Mouse (Mus musculus) limb, embryonic 13.5 days (tissue): ENCODE results near the gene Rbm18. TPM values are rescaled to one million over a fixed set of nuclear protein-coding genes. Genes with fewer than 3 reads are reported as not detected.
"Not testable (repeated sequence)": the region's sequence is repeated elsewhere in the genome, so short reads cannot be mapped to it uniquely, and the experiment has no call there.

Experiments
- ATAC-seq: fragments of 200-750 bp; cut with Nextera tagmentation; 2 replicates; pipeline ENCODE4 v1.8.0; 2017; ENCODE audit warnings: low read depth, moderate number of reproducible peaks, moderate TSS enrichment; ENCODE audit not compliant: low FRiP score
- H3K27ac ChIP-seq: fragments of 300-500 bp; sonication (generic); 2 replicates; pipeline ENCODE4 v1.5.1; 2015; ENCODE audit warnings: inconsistent platforms, mild to moderate bottlenecking, moderate library complexity
- H3K27me3 ChIP-seq: fragments of 300-500 bp; sonication (generic); 2 replicates; pipeline ENCODE4 v1.6.1; 2015; ENCODE audit warnings: mild to moderate bottlenecking, inconsistent platforms
- H3K36me3 ChIP-seq: fragments of 300-500 bp; sonication (generic); 2 replicates; pipeline ENCODE4 v1.6.1; 2015; ENCODE audit warnings: inconsistent platforms, mild to moderate bottlenecking, moderate library complexity
- H3K4me1 ChIP-seq: fragments of 300-500 bp; sonication (generic); 2 replicates; pipeline ENCODE4 v1.6.1; 2015; ENCODE audit warnings: inconsistent platforms
- H3K4me2 ChIP-seq: fragments of 300-500 bp; sonication (generic); replicated peaks from 2 replicates; pipeline ENCODE4 v1.6.1; 2015; ENCODE audit warnings: inconsistent platforms, mild to moderate bottlenecking, moderate library complexity
- H3K4me3 ChIP-seq: fragments of 300-500 bp; sonication (generic); 2 replicates; pipeline ENCODE4 v1.5.1; 2015; ENCODE audit warnings: moderate library complexity, mild to moderate bottlenecking, inconsistent platforms
- H3K9ac ChIP-seq: fragments of 300-500 bp; sonication (generic); 2 replicates; pipeline ENCODE4 v1.6.1; 2015; ENCODE audit warnings: mild to moderate bottlenecking, inconsistent platforms
- H3K9me3 ChIP-seq: fragments of 300-500 bp; sonication (generic); 2 replicates; pipeline ENCODE4 v1.6.1; 2016; ENCODE audit warnings: inconsistent platforms
- WGBS: fragments of 180-500 bp; shearing (Covaris S2); methylation state at CpG from one replicate; pipeline ENCODE4 v1.1.7; 2015; 5-methylcytosine and 5-hydroxymethylcytosine counted together
- polyA plus RNA-seq: library from polyadenylated mRNA; unstranded; fragments of >200 nt; fragmentation: Nextera tagmentation; extraction: Ambion mirVana; gene quantifications from 2 replicates; pipeline ENCODE4 v1.2.1, GENCODE M21; 2015

Rbm18 gene
- 85.9 and 94.2 TPM in 2 replicates for polyA plus RNA-seq

GRCm38 (mm10) chr2:36136300-36136941 lies at the start of gene Rbm18, which contains the start of gene Mrrf:
TSS of gene Rbm18 (minus strand) at chr2:36136773.
TSS of gene Mrrf (plus strand) at chr2:36136389.
- Histone ChIP-seq H3K36me3 (peaks cover 28% of the 10 kb centered on the region), H3K4me2 (peak within 1 kb of the TSS; percentile 82), H3K27me3 (no peaks in the 10 kb centered on the region), H3K9me3 (no peaks in the 10 kb centered on the region), H3K9ac (peak within 1 kb of the TSS; percentile 84), H3K27ac (peak within 1 kb of the TSS; percentile 80), H3K4me1 (peaks cover 15% of the 10 kb centered on the region), H3K4me3 (peak within 1 kb of the TSS; percentile 72)
- under 1% methylated on average over 50 of the region's 50 CpGs for WGBS
- peak; percentile 97 for ATAC-seq

DNA sequence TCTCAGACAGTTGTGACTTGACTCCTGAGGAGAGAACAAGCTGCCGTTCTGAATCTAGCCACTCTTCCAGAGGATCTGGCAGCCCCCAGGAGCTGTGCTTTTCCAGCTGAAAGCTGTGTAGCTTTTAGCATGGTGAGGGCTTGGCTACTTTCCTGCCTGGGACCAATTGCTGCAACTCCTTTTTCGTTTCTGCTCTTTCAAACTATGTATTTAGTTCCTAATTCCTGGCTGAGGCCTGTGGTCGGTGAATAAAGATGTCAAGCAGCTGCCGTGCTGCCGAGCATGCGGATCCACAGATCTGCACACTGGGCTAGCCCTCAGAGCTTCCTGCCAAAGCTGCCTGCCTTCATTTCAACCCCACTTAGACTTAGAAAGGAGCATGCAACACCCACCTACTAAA lies 48.3 kb upstream of the Rbm18 start:
- H3K9me3 ChIP-seq = no peaks in the 10 kb centered on the region
- no peak for ATAC-seq
- H3K27ac ChIP-seq = no peak overlapping the region
- whole genome bisulfite sequencing = 59% methylated on average over 6 of the region's 6 CpGs
- no peak overlapping the region for H3K4me2 ChIP-seq
- no peaks in the 10 kb centered on the region for H3K27me3 ChIP-seq
- no peak overlapping the region for H3K4me3 ChIP-seq
- H3K36me3 ChIP-seq = peaks cover 8% of the 10 kb centered on the region
- H3K4me1 ChIP-seq = no peaks in the 10 kb centered on the region
- H3K9ac ChIP-seq = no peak overlapping the region

- 80% methylated on average over 2 of the region's 2 CpGs for WGBS
- no peak for ATAC-seq
- no peaks in the 10 kb centered on the region for H3K27me3 ChIP-seq
- no peak overlapping the region for H3K4me2 ChIP-seq
- no peak overlapping the region for H3K27ac ChIP-seq
- H3K9me3 ChIP-seq = no peaks in the 10 kb centered on the region
- no peak overlapping the region for H3K9ac ChIP-seq
- H3K4me1 ChIP-seq = no peaks in the 10 kb centered on the region
- no peak overlapping the region for H3K4me3 ChIP-seq
- peaks cover 12% of the 10 kb centered on the region for H3K36me3 ChIP-seq
These were observed 47.6 kb upstream of the Rbm18 start for GRCm38 (mm10) chr2:36184192-36184591.

- Histone ChIP-seq H3K4me1 (no peaks in the 10 kb centered on the region), H3K27me3 (no peaks in the 10 kb centered on the region), H3K9ac (peak overlapping the region; percentile 53; the same call in 1 of the 2 replicates), H3K4me3 (no peak overlapping the region), H3K36me3 (peaks cover 13% of the 10 kb centered on the region), H3K4me2 (no peak overlapping the region), H3K27ac (no peak overlapping the region), H3K9me3 (no peaks in the 10 kb centered on the region)
- ATAC-seq = no peak
- WGBS = 66% methylated on average over 2 of the region's 2 CpGs
These were observed 46.7 kb upstream of the Rbm18 start for GRCm38 (mm10) chr2:36183278-36183677.

DNA sequence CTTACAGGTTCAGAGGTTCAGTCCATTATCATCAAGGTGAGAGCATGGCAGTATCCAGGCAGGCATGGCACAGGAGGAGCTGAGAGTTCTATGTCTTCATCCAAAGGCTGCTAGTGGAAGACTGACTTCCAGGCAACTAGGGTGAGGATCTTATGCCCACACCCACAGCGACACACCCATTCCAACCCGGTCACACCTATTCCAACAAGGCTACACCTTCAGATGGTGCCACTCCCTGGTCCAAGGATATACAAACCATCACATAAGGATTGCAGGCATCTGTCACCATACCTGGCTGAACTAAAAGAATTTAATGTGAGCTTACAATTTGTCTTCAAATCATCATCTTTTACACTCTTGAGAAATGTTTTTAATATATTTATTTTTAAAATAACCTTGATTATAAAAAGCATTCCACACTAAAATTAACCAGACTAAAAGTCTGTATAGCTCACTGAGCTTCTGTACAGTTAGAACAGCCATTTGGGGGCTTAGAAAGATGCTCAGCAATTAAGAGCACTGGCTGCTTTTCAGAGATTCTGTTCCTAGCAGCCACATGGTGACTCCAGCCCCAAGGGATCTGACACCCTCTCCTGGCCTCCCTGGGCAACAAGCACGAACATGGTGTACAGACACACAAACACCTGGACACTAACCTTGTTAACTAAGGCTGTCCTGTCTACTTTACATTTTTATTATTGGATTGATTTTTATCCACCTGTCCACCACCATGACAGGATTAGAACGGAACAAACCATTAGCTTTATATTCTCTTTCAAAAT lies 45.2 kb upstream of the Rbm18 start:
- not testable (repeated sequence) for H3K27ac ChIP-seq, H3K27me3 ChIP-seq, H3K9ac ChIP-seq, H3K4me3 ChIP-seq, ATAC-seq, H3K4me2 ChIP-seq, H3K4me1 ChIP-seq, H3K9me3 ChIP-seq
- WGBS = 80% methylated on average over 4 of the region's 4 CpGs
- H3K36me3 ChIP-seq = peaks cover 27% of the 10 kb centered on the region

DNA sequence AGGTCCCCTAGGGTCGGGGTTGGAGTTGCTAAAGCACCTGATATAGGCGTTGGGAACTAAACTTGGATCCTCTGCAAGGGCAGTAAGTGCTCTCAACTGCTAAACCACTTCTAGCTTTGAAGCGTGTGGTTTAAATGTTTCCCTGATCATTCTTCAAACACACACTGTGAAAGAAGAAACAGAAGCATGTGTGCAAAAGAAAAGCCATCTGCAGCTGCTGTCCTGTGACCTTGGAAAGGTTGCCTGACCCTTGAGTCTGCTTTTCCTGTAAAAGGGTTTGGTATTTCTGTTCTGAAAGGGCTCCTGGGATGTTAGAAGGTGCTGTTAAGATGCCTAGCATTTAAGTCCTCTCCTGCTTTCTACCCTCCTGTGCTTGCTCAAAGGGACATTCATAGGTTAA lies 42.9 kb upstream of the Rbm18 start:
- H3K4me3 ChIP-seq = no peak overlapping the region
- H3K27me3 ChIP-seq = no peaks in the 10 kb centered on the region
- H3K9ac ChIP-seq = no peak overlapping the region
- WGBS = 56% methylated on average over 3 of the region's 3 CpGs
- H3K36me3 ChIP-seq = peaks cover 33% of the 10 kb centered on the region
- no peaks in the 10 kb centered on the region for H3K9me3 ChIP-seq
- ATAC-seq = no peak
- no peak overlapping the region for H3K27ac ChIP-seq
- H3K4me2 ChIP-seq = no peak overlapping the region
- H3K4me1 ChIP-seq = no peaks in the 10 kb centered on the region

DNA sequence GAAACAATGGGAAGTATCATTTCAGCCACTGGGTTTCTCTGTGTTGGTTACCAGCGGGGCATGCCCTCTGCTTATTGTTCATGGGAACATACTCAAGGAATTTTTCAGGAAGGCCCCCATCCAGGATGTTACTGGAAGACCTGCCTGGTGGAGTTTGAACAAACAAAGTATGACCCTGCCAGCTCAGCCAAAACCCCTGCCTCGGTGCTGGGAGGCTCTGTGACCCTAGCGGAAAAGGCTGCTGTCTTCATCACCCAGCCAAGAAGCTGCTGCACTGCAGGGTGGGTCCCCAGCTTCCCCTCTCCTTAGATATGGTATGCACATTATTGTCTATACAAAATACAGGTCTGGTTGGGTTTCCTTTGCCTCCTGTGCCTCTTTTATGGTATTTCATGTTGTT lies 36.0 kb upstream of the Rbm18 start:
- 85% methylated on average over 3 of the region's 3 CpGs for WGBS
- Histone ChIP-seq H3K27ac (no peak overlapping the region), H3K9me3 (no peaks in the 10 kb centered on the region), H3K4me1 (peaks cover 11% of the 10 kb centered on the region), H3K9ac (no peak overlapping the region), H3K36me3 (peaks cover 20% of the 10 kb centered on the region), H3K4me3 (no peak overlapping the region), H3K4me2 (no peak overlapping the region), H3K27me3 (no peaks in the 10 kb centered on the region)
- ATAC-seq = no peak

DNA sequence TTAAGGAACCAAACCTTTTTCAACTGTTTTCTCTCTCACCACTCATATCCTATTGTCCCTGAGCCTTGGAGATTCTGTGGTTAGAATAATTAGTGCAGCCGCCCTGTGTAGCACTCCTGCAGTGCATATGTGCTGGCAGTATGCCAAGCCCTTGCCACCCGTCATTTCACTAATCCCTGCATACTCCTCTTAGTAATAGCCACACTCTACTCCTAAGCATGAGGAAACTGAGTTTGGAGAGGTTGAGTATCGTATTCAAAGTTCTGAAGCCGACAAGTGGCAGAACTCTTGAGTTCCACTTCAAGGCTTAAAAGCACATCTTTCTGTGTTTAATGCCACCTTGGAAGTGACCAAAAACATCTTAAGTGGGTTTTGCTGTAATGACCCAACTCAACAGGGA lies 35.6 kb upstream of the Rbm18 start:
- H3K9ac ChIP-seq = no peak overlapping the region

GRCm38 (mm10) chr2:36169176-36169575 lies 32.6 kb upstream of the Rbm18 start:
- Histone ChIP-seq H3K27ac (no peak overlapping the region), H3K27me3 (no peaks in the 10 kb centered on the region), H3K9ac (no peak overlapping the region), H3K36me3 (peaks cover 8% of the 10 kb centered on the region), H3K4me3 (no peak overlapping the region), H3K4me1 (peaks cover 11% of the 10 kb centered on the region), H3K4me2 (no peak overlapping the region), H3K9me3 (no peaks in the 10 kb centered on the region)
- ATAC-seq = no peak
- 72% methylated on average over 4 of the region's 4 CpGs for WGBS

More for the DNA sequence above, 35.6 kb upstream of the Rbm18 start:
- ATAC-seq = no peak
- Histone ChIP-seq H3K36me3 (peaks cover 18% of the 10 kb centered on the region), H3K9me3 (no peaks in the 10 kb centered on the region), H3K4me3 (no peak overlapping the region), H3K27ac (no peak overlapping the region), H3K4me1 (peaks cover 11% of the 10 kb centered on the region), H3K4me2 (no peak overlapping the region), H3K27me3 (no peaks in the 10 kb centered on the region)
- WGBS = 44% methylated on average over 4 of the region's 4 CpGs

- peaks cover 11% of the 10 kb centered on the region for H3K4me1 ChIP-seq
- H3K9me3 ChIP-seq = no peaks in the 10 kb centered on the region
- H3K4me2 ChIP-seq = no peak overlapping the region
- H3K4me3 ChIP-seq = no peak overlapping the region
- ATAC-seq = no peak
- peaks cover 8% of the 10 kb centered on the region for H3K36me3 ChIP-seq
- no peak overlapping the region for H3K9ac ChIP-seq
- no peak overlapping the region for H3K27ac ChIP-seq
- 85% methylated on average over 1 of the region's 1 CpGs for WGBS
- H3K27me3 ChIP-seq = no peaks in the 10 kb centered on the region
These were observed 31.5 kb upstream of the Rbm18 start for GRCm38 (mm10) chr2:36167990-36168618.

GRCm38 (mm10) chr2:36159336-36159735 lies 22.8 kb upstream of the Rbm18 start:
- H3K4me3 ChIP-seq = no peak overlapping the region
- no peaks in the 10 kb centered on the region for H3K9me3 ChIP-seq
- ATAC-seq = no peak
- H3K9ac ChIP-seq = no peak overlapping the region
- no peak overlapping the region for H3K4me2 ChIP-seq
- WGBS = 31% methylated on average over 4 of the region's 4 CpGs
- H3K4me1 ChIP-seq = no peaks in the 10 kb centered on the region
- H3K27ac ChIP-seq = no peak overlapping the region; the same call in 1 of the 2 replicates
- H3K36me3 ChIP-seq = peaks cover 37% of the 10 kb centered on the region
- H3K27me3 ChIP-seq = no peaks in the 10 kb centered on the region

GRCm38 (mm10) chr2:36157461-36157860 lies 20.9 kb upstream of the Rbm18 start:
- no peak overlapping the region for H3K9ac ChIP-seq
- peaks cover 50% of the 10 kb centered on the region for H3K36me3 ChIP-seq
- H3K27me3 ChIP-seq = no peaks in the 10 kb centered on the region
- no peaks in the 10 kb centered on the region for H3K4me1 ChIP-seq
- no peak overlapping the region for H3K4me2 ChIP-seq
- no peak overlapping the region for H3K27ac ChIP-seq
- H3K9me3 ChIP-seq = no peaks in the 10 kb centered on the region
- 95% methylated on average over 1 of the region's 1 CpGs for WGBS
- no peak for ATAC-seq
- no peak overlapping the region for H3K4me3 ChIP-seq
